In genomic region chr15:27503221-27503620, GRCm38 (mm10) we compare ENCODE assay signal across 12 mouse cellular contexts. TPM values are rescaled to one million over a fixed set of nuclear protein-coding genes. Genes with fewer than 3 reads are reported as not detected.
DNase-seq lines count a peak whose midpoint lies in the region; ATAC-seq and TF ChIP-seq lines count a peak whose summit lies in the region.
"Had no signal": no experiment of that assay in that cellular context is flagged by ENCODE, and none has a peak within 500 bp of the region (broad histone marks: within the 10 kb centered on the region; RNA-seq: fewer than 3 reads in every experiment).

No protein-coding gene starts in this region.

- 20% methylated on average over 9 of the region's 9 CpGs for WGBS in heart, postnatal 0 days
- WGBS in liver, embryonic 11.5 days, result 81% methylated on average over 9 of the region's 9 CpGs

- no peaks in the 10 kb centered on the region for H3K9me3 ChIP-seq in heart, postnatal 0 days (replicated peaks; ENCODE audit: control insufficient read depth, low read length)
- H3K9me3 ChIP-seq in liver, embryonic 11.5 days (ENCODE audit: control insufficient read depth, low read length), result no peaks in the 10 kb centered on the region
- H3K9me3 ChIP-seq: hindbrain, embryonic 15.5 days; midbrain, embryonic 10.5 days had no signal

- no peak overlapping the region for H3K9ac ChIP-seq in heart, postnatal 0 days (replicated peaks; ENCODE audit: low read depth, low read length)
- H3K9ac ChIP-seq in liver, embryonic 11.5 days (ENCODE audit: low read depth, low read length), result no peak overlapping the region
- H3K9ac ChIP-seq: hindbrain, embryonic 15.5 days had no signal

- peak overlapping the region; percentile 69 for H3K27ac ChIP-seq in heart, postnatal 0 days (ENCODE audit: low read depth)
- H3K27ac ChIP-seq in liver, embryonic 11.5 days (ENCODE audit: low read depth, low read length), result no peak overlapping the region
- H3K27ac ChIP-seq: hindbrain, embryonic 15.5 days; midbrain, embryonic 10.5 days had no signal

- H3K27me3 ChIP-seq in heart, postnatal 0 days (ENCODE audit: control insufficient read depth, insufficient read depth, low read length), result no peaks in the 10 kb centered on the region
- H3K27me3 ChIP-seq in liver, embryonic 11.5 days (replicated peaks; ENCODE audit: control insufficient read depth, insufficient read depth, low read length), result no peaks in the 10 kb centered on the region
- H3K27me3 ChIP-seq: CH12.LX; hindbrain, embryonic 15.5 days had no signal

- no peak for TF ChIP-seq EP300 in heart, postnatal 0 days (IDR thresholded peaks at IDR 0.05; ENCODE audit: low read depth)

- intact Hi-C loops in heart, postnatal 36 days (cut with DNase I), result loop anchor here (5.0 kb wide), 1 partner anchor 36 kb away; the partner anchor contains the start of gene Ank

- H3K36me3 ChIP-seq in heart, postnatal 0 days (replicated peaks; ENCODE audit: control insufficient read depth, insufficient read depth, low read length), result no peaks in the 10 kb centered on the region
- no peaks in the 10 kb centered on the region for H3K36me3 ChIP-seq in liver, embryonic 11.5 days (ENCODE audit: control insufficient read depth, insufficient read depth, low read length)
- H3K36me3 ChIP-seq: hindbrain, embryonic 15.5 days; midbrain, embryonic 10.5 days had no signal

- peak; percentile 54 to 62 for DNase-seq in heart, adult 18-20 months
- no peak for DNase-seq in heart, postnatal 36 days
- DNase-seq in frontal cortex, postnatal 10 days (ENCODE audit: low spot score in 2 of 2), result peak; percentile 50 to 54
- peak; percentile 43 for DNase-seq in heart, postnatal 0 days (ENCODE audit: low spot score)
- DNase-seq in lung, postnatal 10 days, result peak; percentile 25
- no peak for DNase-seq in liver, embryonic 11.5 days (ENCODE audit: low spot score)
- no peak for DNase-seq in urinary bladder, adult 18-20 months (ENCODE audit: low spot score in 2 of 2)
- no peak for DNase-seq in embryo, embryonic 10 days (ENCODE audit: low spot score)
- DNase-seq: thymus, adult 2 months had no signal

- H3K4me1 ChIP-seq in heart, postnatal 0 days (ENCODE audit: control insufficient read depth, insufficient read depth), result peaks cover 66% of the 10 kb centered on the region
- H3K4me1 ChIP-seq in liver, embryonic 11.5 days (replicated peaks; ENCODE audit: control insufficient read depth, insufficient read depth, low read length), result peaks cover 35% of the 10 kb centered on the region

- peak; percentile 49; the same call in 1 of the 2 replicates for ATAC-seq in heart, postnatal 0 days (ENCODE audit: insufficient read depth, low read depth)
- ATAC-seq in liver, embryonic 11.5 days (replicated peaks; ENCODE audit: low FRiP score), result no peak

- no peak overlapping the region; the same call in 1 of the 2 replicates for H3K4me2 ChIP-seq in heart, postnatal 0 days (ENCODE audit: low read depth, low read length)
- no peak overlapping the region for H3K4me2 ChIP-seq in liver, embryonic 11.5 days
- H3K4me2 ChIP-seq: hindbrain, embryonic 15.5 days had no signal

- TF ChIP-seq CTCF in heart, postnatal 0 days (IDR thresholded peaks at IDR 0.05; ENCODE audit: low read depth), result no peak

- H3K4me3 ChIP-seq in heart, postnatal 0 days (ENCODE audit: low read depth, low read length), result no peak overlapping the region
- H3K4me3 ChIP-seq in liver, embryonic 11.5 days (ENCODE audit: low read depth, low read length), result no peak overlapping the region
- H3K4me3 ChIP-seq: hindbrain, embryonic 15.5 days; midbrain, embryonic 10.5 days had no signal

RNA-seq across cellular contexts. Expression of gene Ank, which starts 36.7 kb away (rescaled TPM):
- 100 to 1,000 TPM; 200 to 202 TPM for total RNA-seq in heart, adult 18-20 months (2021)
- total RNA-seq in heart, postnatal 36 days (2021), result 100 to 1,000 TPM; 188 to 201 TPM
- total RNA-seq in heart, postnatal 0 days (2014; rRNA removed; ENCODE audit: low replicate concordance), result 30.6 and 33.7 TPM in 2 replicates
- polyA plus RNA-seq in heart, postnatal 0 days (2015; fragmentation: Nextera tagmentation; extraction: Ambion mirVana), result 18.8 and 21.2 TPM in 2 replicates
- polyA plus RNA-seq in liver, embryonic 11.5 days (2014; fragmentation: Nextera tagmentation; extraction: Ambion mirVana), result 13.1 and 14.6 TPM in 2 replicates

Comparison
In these comparisons a context has a peak if more than half of its experiments do, and no peak if none do; other contexts are left out.
1. DNase-seq: peak in heart, adult 18-20 months (2 of 2), frontal cortex, postnatal 10 days (2 of 2), heart, postnatal 0 days (single experiment) and lung, postnatal 10 days (single experiment); none in heart, postnatal 36 days (0 of 2), liver, embryonic 11.5 days (single experiment), urinary bladder, adult 18-20 months (0 of 2) and embryo, embryonic 10 days (single experiment).